Mouse (Mus musculus) right cerebral cortex, postnatal 4 days (tissue): ENCODE measurements around the gene Igfbp1.
A peak's percentile ranks its signal among the peaks of the same experiment; 100 is the strongest.
"Not testable (repeated sequence)": the region's sequence is repeated elsewhere in the genome, so short reads cannot be mapped to it uniquely, and the experiment has no call there.

Experiments
- DNase-seq: peaks from one replicate; pipeline ENCODE4 v3.0.0-alpha.2; 2022

The Igfbp1 gene

DNA sequence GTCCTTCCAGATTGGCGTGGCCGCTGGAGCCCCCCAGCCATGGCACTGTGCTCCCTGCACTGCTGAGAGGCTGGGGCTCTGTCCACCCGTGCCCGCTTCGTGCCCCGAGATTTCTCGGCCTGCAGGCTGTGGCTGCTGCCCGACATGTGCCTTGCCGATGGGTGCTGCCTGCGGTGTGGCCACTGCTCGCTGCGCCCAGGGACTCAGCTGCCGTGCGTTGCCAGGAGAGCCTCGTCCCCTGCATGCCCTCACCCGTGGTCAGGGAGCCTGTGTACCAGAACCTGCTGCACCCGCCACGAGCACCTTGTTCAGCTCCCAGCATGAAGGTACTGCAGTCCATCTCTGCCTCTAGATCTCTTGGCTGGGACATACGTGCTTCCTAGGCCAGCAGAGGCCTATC is 424 bp downstream of the Igfbp1 start:
- no peak for DNase-seq

DNA sequence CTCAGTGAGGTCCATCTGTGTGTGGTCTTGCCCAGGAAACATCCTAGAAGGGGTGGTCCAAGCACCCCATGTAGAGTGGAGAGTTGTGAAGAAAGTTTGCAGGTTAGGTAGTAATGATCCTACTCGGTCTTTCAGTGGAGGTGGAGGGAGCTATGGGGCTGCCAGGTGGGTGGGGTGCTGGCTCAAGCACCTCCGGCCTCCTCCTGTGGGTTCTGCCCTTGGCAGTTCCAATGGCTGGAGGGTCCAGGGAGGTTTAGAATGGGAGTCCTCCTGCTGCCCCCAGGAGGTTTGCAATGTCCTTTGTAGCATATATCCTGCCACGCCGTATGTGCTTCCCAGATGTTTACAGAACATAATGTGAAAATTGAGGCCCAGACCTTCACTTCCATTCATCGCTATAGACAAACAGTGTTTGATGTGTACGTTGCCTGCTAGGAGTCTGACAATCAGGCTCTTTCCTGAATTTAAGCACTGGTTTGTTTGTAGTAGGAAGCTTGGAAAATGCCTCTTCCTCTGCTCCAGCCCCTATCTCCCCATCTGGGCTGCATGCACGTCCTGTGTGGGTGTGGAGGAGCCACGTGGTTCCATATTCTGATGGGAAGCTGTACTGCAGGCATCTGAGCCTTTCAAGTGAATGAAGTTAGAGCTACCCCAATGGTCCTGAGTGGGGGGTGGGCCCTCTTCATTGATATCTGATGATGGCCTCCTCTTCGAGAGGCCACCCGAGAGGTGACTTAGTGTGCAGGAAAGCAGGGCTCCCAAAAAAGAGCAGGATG is 1.1 kb downstream of the Igfbp1 start:
- no peak for DNase-seq

DNA sequence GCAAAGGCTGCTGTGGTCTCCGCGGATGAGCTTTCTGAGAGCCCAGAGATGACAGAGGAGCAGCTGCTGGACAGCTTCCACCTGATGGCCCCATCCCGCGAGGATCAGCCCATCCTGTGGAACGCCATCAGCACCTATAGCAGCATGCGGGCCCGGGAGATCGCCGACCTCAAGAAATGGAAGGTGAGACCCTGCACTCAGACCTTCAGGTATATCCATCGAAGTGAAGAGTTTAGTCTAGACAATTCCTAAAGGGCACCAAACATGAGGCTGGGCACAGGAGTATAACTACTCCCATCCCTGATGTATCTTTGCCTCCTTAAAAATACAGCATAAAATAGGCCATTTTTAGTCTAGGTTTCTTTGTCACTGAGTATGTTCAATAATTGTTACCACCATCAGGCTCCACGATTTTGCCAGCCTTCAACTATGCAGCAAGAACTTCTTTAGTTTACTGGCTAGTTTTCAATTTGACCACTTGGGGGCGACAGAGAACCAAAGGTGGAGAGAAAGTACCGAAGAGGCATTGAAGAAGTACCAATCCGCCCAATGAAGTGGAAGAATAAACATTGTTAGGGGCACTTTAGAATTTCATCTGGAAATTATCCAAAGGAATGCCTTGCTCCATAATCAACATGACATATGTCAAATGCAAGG is 2.3 kb downstream of the Igfbp1 start:
- peak; percentile 60 for DNase-seq

DNA sequence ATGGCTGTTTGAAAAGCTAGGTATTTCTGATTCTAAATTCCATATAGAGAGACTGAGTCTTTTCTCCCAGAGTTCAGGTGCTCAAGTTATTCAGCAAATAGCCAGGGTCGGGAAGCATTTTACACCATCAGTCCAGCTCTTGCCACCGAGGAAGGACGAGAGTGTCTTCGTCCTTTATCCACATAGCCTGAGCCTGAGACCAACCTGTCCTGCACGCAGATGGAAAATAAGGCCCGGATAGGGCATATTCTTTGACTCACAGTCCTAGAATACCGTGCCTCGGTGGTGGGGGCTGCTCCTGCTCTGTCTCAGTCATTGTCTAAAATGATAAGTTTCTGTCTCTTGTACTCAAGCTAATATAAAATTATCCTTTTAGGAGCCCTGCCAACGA is 2.8 kb downstream of the Igfbp1 start:
- DNase-seq, result no peak

DNA sequence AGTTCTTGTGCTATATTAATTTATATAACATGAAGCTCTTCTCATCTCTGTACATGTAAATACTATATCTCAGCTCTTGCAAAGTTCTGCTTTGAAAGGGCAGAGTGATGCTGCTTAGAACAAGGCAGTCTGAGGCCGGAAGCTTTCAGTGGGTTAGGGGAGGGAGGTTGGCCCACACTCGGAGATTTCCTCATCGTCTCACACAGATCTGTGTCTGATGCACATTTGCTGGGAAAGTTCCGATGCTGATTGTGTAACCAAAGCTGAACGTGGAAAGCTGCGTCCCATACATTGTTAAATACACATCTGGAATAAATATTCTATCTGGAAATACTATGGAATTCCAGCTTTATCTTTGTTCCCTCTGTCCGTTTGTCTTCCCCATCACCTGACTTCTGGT is 4.6 kb downstream of the Igfbp1 start:
- no peak for DNase-seq

DNA sequence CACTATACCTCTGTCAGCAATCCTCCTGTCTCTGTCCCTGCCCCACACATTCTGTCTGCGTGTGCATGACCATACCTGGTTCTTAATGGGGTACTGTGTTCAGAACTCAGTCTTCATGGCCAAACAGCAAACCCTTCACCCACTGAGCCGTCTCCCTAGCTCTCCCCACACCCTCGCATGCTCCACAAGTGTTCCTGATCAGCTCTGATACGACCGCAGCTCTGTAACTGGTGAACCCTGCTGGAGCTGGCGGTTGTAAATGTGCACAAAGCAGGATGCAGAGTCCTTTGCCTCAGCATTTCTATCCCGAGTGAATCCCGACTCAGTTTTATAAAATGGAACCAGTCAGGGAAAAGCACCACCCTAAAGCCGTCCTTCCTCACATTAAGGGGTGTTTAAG is 6.3 kb downstream of the Igfbp1 start:
- no peak for DNase-seq

DNA sequence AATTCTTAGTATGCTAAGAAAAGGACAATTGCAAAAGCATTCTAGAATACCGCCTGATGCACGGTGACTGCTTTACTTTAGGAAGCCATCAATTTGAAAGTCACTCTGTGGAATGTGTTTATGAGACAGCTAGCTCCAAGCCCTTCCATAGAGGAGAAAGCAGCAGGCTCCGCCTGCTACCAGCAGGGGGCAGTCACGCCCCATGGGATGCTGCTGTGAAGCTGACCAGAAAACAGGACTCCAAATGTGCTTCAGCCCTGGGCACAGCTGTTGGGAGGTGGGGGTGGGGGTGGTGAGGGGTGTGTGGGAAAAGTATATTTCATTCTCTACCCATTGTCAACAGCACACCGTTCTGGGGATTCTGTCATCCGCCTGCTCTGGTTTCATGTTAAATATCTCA is 12.8 kb downstream of the Igfbp1 start:
- peak; percentile 84 for DNase-seq

DNA sequence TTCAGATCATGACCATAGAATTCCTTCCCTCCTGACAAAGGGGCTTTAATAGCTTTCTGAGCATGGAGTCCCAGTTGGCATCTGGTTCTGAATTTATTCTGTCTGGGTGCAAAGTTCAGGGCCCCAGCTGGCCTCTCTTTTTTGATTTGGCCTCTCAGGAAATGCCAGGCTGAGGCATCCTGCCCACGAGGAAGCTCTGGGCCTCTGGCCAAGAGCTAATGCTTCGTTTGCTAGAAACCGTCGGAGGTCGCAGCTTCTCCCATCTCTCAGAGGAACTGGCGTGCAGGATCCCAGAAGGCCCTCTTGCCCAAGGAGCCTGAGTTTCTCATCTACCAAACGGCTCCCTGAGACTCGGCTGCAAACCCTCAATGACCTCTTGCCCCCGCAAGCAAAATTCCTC is 13.6 kb downstream of the Igfbp1 start:
- DNase-seq, result no peak

DNA sequence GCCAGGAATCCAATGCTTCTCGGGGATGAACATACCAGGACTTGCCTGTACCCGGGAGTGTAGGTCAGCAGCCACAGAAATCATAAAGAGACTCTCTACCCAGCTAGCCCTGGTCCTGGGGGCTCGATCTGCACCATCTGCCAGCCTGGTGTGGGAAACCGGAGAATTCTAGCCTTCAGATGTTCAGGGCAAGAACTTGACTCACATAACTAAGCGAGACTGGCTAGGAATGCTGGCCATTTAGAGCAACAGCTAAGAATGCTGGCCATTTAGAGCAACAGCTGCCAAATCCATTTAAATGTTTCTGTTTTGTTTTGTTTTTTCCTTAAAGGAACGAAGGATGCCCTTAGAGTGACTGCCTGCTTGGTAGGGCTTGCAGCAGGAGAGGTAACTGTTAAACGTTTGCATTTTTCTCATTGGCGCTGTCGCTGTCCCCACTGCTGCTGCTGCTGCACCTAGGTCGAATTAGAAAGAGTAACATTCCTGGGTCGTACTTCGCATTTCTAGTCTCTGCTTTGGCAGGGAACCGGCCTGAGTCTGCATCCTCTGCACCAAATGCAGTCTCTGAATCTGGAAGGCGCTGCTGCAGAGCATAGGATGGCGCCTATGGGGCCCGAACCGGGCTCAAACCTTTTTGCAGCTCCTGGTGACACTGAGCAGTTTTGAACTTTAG is 14.7 kb downstream of the Igfbp1 start:
- no peak for DNase-seq

DNA sequence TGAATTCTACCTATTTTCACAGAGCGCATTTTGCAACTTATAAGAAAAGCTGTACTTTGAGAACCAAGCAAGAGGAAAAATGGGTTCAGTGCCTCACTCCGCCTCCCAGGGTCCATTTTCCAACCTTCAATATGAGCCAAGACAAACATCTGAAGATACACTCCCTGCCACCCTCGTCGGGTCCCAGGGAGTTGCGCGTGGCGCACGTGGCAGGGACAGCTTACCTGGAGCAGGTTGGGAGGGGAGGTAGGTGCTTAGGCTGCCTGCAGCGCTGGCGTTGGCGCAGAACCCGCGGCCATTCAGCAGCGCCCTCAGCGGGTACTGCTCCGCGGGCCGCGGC is 15.5 kb downstream of the Igfbp1 start:
- DNase-seq, result no peak

DNA sequence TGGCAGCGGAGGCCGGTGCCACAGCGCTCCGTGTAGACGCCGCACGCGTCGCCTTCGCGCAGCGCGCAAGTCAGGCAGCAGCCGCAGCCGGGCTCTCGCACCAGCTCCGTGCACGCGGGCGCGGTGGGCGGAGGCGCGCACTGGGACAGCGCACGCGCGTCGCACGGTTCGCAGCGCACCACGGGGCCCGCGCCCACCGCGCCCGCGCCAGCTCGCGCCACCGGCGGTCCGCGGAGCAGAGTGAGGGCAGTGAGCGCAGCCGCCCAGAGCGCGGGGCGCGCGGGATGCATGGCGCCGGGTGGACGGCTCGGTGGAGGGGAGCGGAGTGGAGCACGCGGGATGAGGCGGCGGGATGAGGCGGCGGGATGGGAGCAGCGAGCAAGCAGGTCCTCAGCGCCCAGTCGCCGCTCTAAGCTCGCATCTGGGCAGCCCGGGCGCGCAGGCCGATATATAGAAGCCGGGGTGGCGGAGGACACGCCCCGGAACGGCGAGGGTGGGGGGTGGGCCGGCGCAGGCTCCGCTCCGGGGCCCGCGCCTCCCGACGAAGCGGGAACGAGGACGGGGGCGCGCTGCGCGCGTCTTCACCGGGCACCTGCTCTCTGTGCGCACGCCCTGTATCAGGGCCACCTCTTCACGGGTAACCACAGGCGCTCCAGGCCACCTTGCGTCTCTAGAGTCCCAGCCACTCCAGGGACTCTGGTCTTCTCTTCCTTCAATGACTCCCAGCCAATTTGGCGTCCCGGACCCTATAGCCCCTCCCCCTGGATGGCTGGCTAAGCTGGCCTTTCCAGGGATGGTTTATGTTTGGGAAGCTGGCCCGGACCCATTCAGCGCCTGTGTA is 16.1 kb downstream of the Igfbp1 start, which contains the start of gene Igfbp3:
Igfbp3 (minus strand) TSS at position 423 of the 841 bp plus-strand sequence.
- DNase-seq, result peak; percentile 84

DNA sequence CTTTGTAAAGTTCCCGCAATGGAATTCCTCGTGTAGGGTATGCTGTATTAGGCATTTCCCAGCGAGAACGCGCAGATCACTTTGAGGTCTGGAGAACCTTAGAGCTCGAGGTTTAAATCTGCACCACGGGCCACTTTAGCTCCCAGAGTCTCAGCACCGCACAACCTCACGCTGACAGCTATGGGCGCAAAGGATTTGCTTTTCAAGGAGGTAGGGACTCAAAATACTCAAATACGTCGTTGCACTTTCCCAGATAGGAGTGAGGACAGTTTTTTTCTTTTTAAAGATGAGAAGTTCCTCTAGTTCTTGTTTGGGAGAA is 16.7 kb downstream of the Igfbp1 start:
- no peak for DNase-seq

DNA sequence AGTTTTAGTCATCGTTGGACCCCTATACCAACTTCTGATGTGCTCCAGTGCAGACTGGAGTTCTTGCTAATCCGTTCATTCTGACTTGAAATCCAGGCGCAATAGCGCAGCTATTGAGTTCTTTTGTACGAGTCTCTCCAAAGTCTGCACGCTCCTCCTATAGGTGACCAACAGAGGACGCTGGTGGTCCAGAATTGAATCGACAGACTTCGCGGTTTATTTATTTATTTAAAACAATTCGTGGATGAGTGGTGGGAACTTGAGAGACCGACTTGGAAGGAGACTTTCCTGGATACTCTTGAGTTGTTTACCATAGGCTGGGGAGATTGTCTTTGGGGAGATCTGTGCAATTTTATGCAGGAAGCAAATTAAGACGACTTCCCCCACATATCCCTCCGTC is 17.2 kb downstream of the Igfbp1 start:
- peak; percentile 75 for DNase-seq

DNA sequence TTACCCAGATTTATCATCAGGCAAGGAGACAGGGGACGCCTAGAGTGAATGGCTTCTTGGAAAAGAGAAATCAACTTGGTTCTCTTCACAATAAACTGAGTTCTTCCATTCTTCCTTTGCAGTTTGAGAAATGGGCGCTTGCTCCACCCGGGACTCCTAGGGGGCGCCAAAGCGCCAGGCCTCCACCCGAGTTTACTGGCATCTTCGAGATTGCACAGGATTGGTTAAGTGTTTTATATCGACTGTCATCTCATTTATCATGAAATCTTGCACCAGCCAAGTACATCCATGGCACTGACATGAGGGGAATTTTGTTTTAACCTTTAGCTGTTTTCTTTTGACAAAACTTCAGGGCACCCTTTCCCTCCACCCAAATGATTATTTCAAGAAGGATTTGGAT is 18.1 kb downstream of the Igfbp1 start:
- DNase-seq, result peak; percentile 86

DNA sequence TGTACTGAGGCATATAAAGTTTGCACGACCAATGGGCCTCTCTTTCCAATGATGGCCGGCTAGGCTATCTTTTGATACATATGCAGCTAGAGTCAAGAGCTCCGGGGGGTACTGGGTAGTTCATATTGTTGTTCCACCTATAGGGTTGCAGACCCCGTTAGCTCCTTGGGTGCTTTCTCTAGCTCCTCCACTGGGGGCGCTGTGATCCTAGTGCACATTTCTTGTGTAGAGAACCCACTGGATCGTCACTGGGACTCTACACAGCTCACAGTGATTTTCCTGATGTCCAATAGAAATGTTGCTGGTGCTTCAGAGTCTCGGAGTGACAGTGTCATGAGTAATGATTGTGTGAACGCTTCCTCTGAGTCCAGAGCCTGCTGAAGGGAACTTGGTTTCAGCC is 24.2 kb downstream of the Igfbp1 start:
- not testable (repeated sequence) for DNase-seq

DNA sequence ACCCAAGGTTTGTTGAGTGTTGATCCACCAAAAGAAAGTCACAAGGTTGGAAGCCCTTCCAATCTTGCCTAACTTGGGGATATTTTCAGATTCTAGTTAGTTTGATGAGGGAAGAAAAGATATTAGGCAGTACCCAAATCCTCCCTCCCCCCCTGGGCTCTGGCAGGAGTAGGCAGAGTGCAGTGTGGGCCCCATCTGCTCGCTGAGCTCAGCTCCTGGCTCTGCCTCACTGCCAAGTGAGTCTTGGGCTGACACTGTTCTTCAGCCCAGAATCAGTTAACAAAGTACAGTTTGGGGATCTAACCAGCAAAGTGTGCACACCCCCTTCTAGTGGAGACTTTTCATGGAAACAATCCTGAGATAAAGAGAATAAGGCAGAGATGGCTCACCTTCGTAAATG is 28.6 kb downstream of the Igfbp1 start:
- peak; percentile 16 for DNase-seq

DNA sequence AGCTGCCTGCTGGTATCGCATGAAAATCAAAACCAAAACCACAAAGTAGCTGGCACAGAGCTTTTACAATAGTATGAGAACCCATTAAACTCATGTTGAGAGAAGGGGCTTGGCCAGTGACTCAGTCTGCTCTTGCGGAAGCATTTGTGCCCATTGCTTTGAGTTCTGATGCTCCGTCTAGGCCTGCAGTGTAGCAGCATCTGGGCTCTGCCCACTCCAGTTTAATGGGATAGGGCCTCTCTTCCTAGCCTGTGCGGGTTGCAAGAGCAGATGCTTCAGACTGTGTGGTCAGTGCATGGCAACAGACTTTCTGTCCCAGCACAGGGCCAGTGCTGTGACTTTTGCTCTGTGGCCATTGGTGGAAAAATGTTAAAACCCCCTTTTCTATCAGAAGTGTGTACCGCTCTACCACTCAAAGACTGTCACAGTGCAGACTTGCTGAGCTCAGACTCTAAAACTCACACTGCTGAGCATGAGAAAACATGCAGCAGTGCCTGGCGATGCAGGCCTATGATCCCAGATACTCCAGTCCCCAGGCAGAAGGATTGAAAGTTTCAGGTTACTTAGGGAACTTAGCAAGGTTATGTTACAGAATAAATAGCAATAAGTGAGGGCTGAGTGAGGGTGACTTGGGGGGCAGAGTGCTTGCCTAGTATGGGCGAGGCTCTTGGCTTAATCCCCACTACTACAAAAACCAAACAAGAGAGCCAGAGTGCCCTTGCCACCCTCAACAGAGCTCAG is 29.4 kb downstream of the Igfbp1 start:
- no peak for DNase-seq

DNA sequence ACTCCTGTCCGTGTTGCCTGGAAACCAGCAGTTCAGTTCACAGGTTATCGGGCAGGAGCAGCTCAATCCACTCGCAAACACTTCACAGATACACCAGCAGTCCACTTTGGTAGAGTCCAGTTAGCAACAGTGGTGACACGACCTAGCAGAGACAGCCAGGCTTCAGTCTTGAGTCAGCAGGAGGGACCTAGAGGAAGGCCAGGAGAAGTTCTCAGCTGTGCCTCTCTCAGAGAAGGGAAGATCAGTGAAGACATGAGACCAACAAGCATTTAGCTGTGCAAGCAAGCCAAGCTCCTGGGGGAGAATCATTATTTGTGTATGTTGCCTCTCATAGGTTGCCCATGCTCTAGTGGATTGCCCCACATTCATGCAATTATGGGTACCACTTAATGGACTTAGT is 30.5 kb downstream of the Igfbp1 start:
- no peak for DNase-seq

DNA sequence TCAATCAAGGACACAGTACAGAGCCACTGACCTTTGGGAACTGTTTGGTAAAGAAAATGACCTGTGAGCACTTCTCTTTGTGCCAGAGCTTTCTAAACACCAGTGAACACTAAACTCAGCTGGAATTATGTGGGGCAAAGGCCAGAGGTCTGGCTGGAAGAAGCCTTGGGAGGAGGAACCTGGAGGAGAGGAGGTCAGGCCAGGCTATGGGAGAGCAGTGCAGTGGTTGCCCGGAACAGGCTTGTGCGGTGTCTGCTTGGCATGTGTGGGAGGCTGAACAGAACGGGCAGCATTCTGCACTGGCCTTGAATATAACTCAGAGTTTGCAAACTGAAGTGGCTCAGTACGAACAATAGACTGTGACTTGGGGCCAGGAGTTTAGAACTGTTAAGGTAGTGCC is 32.4 kb downstream of the Igfbp1 start:
- DNase-seq, result no peak

DNA sequence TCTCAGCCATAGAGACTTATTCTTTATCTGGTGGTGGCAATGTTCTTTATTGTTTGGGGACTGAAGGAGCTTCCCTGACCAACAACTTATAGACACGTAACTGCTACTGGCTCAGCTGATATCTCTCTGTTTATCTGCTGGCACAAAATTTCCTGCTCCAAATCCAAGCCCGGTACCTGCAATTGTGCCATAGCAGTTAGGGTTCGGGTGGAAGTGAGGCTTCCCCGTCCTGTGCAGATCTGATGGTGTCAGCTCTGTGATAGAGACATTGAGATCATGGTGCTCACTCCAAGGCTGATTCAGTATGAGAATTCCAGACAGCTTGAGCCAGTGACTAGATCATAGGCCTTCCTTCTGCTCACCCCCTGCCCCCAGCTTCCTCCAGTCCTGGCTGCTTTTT is 34.4 kb downstream of the Igfbp1 start:
- DNase-seq, result no peak

DNA sequence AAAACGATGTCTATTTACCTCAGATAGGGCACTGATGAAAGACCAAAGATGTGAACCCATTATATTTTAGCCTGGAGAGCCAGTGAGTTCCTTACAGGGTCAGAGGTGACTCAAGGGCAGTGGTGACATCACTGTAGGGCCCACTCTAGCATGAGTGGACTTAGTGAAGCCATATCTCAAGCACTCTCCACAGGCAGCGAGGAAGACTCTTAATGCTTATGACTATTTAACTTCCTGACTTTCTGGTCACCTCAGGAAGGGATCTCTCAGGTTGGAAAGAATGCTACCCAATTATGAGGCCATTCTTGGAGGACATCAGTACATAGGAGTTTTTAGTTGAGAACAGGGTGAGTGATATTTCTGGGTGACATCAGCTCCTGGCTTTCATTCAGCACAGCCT is 35.8 kb downstream of the Igfbp1 start:
- DNase-seq, result no peak

DNA sequence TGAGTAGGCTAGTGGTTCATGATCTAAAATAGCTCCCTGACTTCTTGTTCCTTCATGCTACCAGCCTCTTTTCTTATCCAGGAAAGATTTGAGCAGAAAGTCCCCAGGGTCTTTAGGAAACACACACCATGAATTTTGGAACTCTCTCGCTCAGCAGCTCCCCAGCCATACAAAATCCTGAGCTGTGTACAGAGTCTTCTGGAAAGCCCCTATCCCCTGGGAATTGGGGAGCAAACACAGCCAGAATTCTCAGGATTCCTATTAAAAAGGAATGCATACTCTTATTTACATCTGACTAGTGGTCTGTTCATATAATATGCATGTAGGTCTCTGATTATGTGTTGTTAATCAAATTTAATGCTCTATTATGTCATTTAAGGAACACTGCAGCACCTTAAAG is 36.9 kb downstream of the Igfbp1 start:
- DNase-seq, result no peak
